Mouse (Mus musculus) frontal cortex, postnatal 14 days (tissue): Measurements from ENCODE around the gene Ell3.
"Not testable (repeated sequence)": the region's sequence is repeated elsewhere in the genome, so short reads cannot be mapped to it uniquely, and the experiment has no call there.

Experiments used
- DNase-seq, 2 experiments: peaks; one replicate each; pipeline ENCODE4 v3.0.0; 2022; ENCODE audit warnings: low spot score in 2 of 2

The Ell3 gene

DNA sequence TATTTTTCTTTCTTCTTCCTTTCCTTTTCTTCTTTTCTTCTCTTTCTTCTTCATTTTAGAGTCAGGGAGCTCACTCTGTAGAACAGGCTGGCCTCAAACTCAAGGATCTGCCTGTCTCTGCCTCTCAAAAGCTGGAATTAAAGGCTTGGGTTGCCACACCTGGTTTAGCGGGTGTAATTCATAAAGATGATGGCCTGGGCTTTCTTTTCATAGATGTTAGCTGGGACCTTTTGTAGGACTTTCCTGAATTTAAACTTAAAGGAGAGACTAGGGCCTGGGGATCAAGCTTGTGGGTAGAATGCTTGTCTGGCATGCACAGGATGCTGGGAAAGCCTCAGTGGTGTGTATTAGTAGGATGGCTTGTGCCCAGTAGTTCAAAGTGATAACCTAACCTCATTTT, at the start of gene Ell3:
Gene Ell3, minus strand, starts transcription at position 101 of the 400 bp plus-strand sequence.
- DNase-seq = no peak

DNA sequence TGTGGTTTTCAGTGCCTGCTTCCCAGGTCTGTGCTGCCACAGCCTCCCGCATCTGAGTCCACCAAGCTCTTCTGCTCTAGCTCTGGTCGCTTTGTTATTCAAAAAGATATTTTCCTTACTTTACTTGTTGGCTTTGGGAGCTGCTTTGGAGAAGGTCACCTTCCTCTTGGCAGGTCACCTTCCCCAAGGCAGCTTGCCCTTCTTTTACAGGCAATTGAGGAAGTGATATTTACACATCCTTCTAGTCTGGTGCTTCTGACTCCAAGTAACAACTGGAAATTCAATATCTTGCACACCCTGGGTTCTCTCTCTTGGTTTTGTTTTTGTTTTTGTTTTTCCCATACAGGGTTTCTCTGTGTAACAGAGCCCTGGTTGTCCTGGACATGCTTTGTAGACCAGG, 40.3 kb upstream of the Ell3 start:
- not testable (repeated sequence) for DNase-seq

DNA sequence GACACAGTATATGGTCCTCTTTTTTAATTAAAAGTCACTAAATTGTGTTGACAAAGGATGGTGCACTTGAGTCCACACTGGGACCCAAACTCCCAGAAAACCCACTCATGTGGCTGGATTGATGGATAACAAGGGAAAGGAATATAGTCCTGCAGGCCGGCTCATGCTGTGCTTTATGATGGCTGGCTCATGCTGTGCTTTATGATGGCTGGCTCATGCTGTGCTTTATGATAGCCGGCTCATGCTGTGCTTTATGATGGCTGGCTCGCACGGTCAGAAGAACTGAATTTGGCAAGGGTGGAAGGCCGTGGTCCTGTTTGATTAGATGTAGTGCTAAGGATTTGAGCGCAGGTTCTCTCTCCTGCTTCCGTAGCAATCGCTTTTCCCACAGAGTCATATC, 39.5 kb upstream of the Ell3 start:
- no peak for DNase-seq

DNA sequence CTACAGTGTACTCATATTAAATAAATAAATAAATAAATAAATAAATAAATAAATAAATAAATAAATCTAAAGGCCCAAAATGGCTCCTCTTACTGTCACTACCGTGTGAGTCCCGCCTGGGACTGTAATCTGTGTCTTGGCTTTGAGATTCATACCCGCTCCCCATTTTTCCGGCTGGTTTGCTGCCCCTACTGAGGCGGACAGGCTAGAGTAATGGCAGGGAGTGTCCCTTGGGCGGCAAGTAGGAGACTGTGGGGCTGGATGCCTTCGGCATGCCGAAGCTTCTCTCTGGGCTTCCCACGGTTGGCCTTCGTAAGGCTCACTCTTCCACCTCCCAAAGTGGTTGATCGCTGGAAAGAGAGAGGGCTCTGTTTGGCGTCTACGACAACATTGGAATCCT, 36.8 kb upstream of the Ell3 start:
- DNase-seq = not testable (repeated sequence)

DNA sequence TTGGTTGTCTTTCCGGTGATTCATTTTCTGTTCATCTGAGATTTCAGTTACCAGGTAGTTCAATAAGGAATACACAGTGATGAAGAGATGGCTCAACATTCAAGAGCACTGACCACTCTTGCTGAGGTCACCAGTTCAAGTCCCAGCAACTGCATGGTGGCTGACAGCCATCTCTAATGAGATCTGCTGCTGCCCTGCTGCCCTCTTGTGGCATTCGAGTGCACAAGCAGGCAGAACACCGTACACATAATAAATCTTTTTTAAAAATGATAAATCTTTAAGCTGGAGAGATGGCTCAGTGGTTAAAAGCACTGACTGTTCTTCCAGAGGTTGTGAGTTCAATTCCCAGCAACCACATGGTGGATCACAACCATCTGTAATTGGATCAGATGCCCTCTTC, 36.4 kb upstream of the Ell3 start:
- no peak for DNase-seq

DNA sequence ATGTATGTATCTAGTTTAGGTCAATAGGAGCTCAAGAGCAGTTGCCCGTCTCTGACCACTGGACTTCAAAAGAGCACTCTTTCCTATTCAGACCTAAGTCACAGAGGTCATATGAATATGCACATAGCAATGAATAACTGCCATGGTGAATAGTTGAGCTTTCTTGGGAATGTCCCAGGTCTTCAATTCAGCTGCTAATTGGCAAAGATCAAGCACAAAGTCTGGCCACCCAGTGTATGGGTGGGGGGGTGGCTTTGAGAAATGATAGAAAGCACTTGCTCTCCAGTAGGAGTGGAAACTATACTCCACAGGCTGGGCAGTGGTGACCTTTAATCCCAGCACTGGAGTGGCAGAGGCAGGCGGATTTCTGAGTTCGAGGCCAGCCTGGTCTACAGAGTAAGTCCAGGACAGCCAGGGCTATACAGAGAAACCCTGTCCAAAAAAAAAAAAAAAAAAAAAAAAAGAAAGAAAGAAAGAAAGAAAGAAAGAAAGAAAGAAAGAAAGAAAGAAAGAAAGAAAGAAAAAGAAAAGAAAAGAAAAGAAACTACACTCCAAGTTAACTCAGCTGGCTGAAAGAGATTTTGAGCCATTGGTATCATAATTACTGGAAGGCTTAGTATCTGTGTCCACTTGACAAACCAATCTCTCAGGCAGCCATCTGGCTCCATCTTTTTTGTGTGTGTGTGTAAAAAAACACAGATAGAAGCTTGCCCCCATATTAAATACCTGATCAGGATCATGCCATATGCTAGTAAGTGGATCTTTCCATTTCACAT, 33.6 kb upstream of the Ell3 start:
- no peak for DNase-seq

DNA sequence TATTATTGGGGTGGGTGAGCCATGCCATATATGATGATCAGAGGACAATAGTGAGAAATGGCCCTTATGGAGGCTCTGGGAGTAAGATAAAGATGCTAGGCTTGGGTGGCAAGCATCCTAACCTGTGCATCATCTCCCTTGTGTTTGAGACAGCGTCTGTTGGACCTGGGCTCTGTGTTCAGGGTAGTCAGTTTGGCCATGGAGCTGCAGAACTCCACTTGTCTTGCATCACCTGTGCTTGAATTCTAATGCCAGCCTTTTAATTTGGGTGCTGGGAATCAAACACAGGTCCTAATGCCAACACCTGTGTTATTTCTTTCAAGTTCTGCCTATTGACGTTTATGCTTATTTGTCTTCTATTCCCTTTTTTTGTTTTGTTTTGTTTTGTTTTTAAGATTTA, 31.2 kb upstream of the Ell3 start:
- not testable (repeated sequence) for DNase-seq

DNA sequence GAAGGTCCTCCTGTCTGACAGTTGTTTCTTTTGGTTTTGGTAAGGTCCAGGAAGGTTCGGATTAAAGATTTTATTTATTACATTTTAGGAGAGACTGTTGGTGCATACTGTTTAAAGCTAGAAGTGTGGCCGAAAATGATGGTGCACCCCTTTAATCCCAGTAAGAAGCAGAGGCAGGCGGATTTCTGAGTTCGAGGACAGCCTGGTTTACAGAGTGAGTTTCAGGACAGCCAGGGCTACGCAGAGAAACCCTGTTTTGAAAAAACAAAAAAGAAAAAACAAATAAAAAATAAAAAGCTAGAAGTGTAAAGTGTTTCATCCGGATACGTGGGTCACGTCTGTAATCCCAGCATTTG, 30.1 kb upstream of the Ell3 start:
- DNase-seq = no peak

DNA sequence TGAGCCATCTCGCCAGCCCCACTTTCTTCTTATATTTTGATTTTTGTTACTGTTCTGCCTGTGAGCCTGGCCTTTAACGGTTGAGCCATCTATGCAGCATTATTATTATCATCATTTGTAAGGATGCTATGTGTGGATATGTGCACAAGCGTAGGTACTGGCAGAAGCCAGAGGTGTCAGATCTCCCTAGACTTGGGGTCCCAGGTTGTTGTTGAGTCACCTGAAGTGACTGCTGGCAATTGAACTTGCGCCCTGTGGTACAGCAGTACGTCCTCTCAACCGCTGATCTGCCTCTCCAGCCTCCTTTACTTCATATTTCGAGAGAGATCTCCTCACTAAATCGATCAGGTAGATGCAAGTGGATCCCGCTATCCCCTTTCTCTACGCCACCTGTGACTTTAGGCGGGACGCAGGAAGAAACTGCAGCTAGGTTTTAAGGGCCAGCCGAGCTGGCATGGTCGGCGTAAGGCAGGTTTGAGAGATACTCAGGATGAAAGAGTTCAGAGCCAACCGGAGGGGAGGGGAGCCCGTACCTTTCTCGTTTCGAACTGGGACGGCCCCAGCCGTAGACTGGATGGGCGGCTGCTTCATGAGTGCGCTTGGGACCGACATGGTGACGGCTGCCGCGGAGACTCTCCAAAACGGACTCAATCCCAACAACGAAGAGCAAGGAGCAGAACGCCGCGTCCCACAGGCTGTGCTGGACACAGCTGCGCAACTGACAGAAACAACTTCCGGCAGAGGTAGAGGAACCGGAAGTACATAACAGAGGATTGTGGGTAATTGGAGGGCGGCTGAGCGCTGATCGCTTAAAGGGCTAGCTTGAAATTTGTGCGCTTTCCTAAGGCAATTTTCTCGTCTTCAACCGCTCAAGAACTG, 29.5 kb upstream of the Ell3 start, which contains the start of gene Mfap1b:
Gene Mfap1b, minus strand, starts transcription at position 767 of the 879 bp plus-strand sequence.
- peak; percentile 63 to 69 for DNase-seq

DNA sequence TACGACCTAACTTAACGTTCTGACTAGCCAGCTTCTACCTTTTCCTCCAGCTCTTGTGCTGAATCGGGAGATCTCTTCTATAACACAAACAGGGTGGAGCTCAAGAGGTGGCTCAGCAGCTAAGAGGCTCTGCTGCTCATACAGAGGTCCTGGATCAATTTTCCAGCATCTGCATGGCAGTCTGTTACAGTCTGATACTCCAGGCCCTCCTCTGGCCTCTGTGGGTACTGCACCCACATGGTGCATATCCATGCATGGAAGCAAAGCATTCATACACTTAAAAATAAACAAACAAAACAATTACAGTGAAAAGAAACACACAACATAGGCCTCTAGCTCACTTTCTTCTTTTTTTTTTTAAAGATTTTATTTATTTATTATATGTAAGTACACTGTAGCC, 28.7 kb upstream of the Ell3 start:
- DNase-seq = not testable (repeated sequence)

DNA sequence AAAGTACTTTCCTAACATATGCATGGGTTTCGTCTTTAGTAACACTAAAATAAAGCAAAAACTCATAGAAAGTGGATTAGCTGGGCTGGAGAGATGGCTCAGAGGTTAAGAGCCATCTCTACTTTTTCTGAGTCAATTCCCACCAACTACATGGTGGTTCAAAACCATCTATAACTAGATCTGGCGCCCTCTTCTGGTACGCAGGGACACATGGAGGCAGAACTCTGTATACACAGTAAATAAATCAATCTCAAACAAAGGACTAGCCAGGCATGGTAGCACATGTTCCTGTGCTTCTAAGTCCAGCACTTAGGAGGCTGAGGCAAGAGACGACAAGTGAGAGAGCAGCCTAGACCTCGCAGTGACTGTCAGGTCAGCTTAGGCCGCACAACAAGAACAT, 24.9 kb upstream of the Ell3 start:
- not testable (repeated sequence) for DNase-seq

DNA sequence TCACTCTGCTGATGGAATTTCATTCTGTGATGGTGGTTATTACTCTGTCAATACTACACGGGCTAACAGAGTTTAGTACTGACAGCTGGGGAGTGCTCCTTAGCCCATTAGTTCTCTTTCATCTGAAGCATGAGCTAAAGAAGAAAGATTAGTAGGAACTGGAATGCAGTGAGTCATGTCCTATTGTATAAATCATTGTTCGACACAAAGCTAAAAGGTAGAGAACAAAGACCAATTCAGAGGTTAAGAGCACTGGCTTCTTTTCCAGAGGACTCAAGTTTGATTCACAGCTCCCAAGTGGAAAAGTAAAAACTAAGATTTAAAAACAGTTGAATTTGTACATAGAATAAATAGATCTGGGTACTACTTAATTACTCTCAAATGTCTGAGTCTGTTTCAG, 16.0 kb upstream of the Ell3 start:
- no peak for DNase-seq

DNA sequence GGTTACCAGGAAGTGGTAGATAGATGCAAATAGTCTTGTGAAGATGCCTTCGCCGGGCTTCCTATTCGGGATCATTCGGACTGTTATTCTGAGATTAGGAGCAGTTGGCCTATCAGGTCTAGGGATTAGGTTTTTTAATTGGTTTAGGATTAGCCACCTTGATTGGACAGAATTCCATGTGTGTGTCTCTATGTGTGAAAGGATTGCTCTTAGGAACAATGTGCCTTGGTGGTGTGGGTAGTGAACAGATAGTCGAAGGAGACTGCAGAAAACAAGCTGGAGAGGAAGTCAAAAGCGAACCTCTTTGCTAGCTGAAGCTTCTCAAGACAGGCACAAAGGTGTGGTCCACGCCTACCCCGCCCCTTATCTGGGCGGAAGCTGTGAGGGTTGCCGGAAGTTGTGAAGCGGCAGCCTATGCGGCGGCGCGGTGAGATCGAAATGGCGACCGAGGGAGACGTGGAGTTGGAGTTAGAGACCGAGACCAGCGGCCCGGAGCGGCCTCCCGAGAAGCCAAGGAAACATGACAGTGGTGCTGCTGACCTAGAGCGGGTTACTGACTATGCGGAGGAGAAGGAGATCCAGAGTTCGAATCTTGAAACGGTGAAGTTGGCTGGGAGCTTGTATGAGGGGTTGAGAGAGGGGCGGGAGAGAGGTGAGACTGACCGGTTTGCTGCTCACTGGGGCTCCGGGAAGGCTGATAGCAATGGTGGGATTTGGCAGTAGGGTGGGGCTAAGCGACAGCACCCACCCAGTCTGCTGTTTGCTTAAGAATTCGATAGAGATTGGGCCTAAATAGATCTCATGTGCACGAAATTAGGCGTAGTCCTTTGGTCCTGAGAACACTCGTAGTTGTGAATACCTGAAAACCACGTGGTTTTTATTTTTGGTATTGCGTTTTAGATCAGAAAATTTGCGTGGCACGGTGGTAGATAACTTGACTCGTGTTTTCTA, 12.9 kb upstream of the Ell3 start, which contains the start of gene Serinc4:
Gene Serinc4, minus strand, starts transcription at position 90 of the 951 bp plus-strand sequence.
- DNase-seq = peak; percentile 73 to 79

DNA sequence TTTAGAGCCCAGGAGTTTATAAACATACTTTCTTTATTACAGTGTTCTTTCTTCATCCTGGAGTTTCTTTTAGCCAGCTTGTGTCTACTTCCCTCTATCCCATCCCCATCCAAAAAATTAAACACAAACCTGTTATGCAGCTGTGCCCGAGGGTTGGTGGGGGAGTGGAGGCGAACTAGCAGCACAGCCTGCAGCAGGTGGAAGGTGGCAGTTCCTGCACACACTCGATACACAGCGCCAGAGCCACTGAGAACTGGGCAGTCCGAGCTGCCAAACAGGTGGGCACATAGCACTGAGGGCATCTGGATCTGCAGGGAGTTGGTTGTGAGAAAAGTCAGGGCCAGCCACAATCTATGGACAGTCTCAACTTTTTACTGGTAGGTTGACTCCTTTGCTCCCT, 11.5 kb upstream of the Ell3 start:
- no peak for DNase-seq

DNA sequence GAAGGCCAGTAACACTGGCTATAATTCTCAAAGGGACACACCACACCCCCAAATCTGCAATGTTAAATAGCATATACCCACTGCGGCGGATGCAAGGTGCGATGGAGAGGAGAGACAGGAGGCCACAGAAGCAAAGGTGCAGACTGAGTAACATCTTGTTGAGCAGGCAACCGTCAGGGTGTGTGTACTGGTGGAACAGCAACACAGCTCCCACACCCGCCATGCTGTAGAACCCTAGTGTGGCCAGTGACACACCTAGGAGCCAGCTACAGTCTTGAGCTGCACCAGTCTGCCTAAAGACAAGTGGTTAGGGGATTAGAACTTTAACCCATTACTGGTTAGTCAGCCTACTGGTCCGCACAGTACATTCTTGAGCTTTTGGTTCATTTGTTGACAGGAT, 9.8 kb upstream of the Ell3 start:
- no peak for DNase-seq

DNA sequence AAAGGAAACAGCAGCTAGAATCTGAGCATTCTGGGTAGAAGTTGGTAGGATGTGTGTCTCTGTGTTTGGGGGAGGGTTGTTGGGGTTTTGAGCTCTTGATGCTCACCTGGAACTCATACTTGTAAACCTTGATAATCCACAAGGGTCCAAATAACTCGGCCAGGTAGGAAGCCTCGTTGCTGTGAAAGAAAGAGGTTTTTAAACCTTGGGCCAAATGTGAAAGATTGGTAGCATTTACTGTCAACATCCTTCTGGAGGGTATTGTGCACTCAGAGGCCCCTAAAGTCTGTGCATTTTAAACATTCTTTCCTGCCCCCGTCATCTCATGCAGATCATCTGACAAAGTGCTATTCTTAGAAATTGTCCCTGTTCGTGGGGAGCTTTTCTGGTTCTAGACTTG, 8.9 kb upstream of the Ell3 start, which contains the start of gene Hypk:
Gene Hypk, plus strand, starts transcription at position 301 of the 400 bp plus-strand sequence.
- DNase-seq = no peak

DNA sequence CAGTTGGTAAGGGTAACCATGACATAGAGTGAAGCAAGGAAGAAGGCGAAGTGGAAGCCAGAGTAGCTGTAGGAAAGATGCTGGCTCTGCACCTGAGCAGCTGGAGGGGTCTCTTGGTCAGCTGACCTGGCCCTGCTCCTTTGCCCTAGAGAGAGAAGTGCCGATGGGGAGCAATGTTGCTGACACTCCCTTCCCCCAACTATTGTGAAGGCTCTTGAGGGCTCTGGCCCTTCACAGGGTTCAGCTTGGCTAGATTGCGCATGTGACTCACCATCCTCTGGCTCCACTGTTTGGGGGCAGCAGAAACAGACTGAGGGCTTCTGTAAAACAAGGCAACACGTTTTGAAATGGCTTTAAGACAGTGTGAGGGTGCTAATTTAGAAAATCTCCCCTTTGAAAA, 8.3 kb upstream of the Ell3 start:
- no peak for DNase-seq

DNA sequence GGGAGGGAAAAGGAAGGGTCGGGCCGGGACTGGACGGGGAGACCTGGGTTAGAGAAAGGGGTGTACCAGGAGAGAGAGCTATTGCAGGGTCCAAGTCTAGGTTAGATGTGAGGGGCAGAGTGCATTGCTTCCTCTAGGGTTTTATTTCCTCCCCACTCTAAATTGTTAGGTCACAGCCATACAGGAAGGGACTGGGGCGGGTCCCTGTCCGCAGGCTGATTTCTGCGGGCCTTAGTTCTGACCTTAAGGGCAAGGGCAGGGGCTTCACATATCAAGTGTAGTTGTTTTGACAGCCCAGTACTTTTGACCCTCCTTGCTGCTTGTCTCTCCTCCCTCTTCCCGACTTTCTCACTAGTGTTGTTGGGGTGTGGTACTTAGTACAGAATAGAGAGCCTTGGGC, 6.0 kb upstream of the Ell3 start:
- DNase-seq = no peak

DNA sequence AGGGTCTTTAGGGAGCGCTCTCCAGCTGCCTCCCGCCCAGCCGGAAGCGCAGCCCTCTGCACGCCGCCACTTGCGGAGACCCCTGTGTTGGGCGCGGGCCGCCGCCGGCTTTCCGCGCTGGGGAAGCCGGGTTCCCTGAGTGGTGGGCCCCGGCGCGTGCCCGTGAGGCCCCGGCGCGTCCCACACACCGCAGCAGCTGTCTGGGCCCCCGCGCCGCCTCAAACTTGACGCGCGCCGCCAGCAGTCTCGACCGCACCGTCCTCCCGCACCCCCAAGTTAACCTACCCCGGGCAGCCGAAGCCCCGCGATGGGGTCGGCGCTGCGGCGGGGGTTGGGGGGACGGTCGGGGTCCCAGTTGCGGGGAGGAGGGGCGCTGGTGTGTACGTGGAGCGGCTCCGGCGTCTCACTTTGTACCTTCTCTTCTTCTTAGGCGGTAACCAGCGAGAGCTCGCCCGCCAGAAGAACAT, 5.5 kb upstream of the Ell3 start:
- DNase-seq = no peak

DNA sequence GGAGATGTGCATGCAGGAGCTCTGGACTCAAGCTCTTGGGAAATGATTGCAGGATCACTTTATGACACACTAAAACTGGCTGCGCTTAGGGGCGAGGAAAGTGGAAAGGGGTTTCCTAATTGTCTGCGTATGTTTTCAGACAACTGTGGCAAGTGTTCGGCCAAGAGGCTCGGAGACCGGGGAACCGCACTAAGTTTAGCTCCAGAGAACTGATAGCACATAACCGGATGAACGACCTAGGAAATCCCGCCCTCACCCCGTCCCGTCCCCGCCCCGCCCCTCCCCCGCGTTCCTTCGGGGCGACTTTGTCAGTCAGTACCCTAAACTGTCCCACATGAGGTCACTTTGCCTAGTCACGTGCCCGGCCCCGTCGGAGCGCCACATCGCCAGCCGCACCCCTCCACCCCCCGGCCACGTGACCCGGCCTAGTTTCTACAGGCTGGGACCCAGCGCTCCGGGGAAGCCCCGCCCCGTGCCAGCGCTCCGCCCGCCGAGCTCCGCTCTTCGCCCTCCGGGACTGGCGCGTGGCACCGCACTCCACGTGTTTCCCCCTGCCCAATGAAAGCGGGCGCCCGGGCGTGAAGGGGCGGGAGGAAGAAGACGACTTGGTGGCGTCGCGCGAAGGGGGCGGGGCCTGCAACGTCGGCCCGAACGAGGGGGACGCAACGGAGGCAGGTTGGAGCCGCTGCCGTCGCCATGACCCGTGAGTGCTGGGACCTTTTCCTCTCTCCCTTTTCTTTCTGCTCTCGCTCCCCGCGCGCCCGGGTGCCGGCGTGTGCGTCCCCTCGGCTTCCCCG, 4.9 kb upstream of the Ell3 start, which contains the start of gene Serf2:
Gene Serf2, plus strand, starts transcription at position 457 of the 797 bp plus-strand sequence.
- DNase-seq = peak; percentile 98 to 99

DNA sequence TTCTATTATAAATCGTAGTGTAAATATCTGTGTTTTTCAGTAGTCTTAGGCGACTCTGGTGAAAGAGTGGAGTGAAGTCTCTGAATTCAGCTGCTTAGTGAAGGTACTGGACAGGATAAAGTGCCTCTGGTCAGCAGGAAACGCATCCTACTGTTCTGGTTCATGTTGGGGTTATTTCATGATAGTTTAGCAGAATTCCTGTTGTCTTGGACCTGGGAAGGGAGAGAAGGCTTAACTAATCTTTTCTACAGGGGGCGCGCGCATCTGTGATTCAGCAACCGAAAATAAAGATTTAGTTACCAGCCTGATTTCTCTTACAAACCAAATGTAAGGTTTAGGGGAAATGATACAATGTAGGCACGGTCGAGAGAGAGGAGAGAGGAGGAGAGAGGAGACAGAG, 4.1 kb upstream of the Ell3 start:
- no peak for DNase-seq
